Mouse (Mus musculus): Measurements from ENCODE around the gene Kpna1.

DNA sequence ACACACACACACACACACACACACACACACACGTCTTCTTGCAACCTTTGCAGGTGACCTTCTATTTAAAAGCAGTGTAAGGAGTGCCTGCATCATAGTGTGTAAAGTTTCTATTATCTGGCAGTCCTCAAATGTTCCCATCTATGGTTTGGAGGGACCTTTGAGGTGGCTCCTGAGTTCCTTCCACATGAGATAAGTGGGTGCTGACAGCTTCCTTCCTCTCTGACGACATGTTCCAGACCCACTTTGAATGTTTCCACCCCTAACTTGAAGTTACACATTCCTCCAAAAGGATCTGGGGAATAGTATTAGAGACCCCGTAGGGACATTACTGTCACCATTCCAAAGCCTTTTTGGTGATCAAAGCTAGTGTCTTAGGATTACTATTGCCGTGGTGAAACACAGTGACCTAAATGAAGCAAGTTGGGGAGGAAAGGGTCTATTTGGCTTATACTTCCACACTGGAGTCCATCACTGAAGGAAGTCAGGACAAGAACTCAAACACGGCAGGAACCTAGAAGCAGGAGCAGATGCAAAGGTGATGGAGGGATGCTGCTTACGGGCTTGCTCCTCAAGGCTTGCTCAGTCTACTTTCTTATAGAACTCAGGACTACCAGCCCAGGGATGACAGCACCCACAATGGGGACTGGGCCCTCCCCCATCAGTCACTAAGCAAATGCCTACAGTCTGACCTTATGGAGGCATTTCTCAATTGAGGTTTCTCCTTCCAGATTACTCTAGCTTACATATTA lies 75.2 kb downstream of the Kpna1 start:
- TF ChIP-seq CTCF (IDR thresholded peaks at IDR 0.05; ENCODE audit: low read depth): no peak
- TF ChIP-seq EP300 (IDR thresholded peaks at IDR 0.05; ENCODE audit: low read depth): no peak

Data from liver, embryonic 14.5 days (tissue).